Mouse (Mus musculus) lung, postnatal 4 days (tissue): ENCODE results near the gene Ptprk.

Experiments used
- DNase-seq, 2 experiments: peaks; one replicate each; pipeline ENCODE4 v3.0.0; 2021

Gene Ptprk

GRCm38 (mm10) chr10:28074653-28075451, at the start of gene Ptprk:
Gene Ptprk, plus strand, starts transcription at chr10:28074820.
- DNase-seq: peak; percentile 94 to 98

DNA sequence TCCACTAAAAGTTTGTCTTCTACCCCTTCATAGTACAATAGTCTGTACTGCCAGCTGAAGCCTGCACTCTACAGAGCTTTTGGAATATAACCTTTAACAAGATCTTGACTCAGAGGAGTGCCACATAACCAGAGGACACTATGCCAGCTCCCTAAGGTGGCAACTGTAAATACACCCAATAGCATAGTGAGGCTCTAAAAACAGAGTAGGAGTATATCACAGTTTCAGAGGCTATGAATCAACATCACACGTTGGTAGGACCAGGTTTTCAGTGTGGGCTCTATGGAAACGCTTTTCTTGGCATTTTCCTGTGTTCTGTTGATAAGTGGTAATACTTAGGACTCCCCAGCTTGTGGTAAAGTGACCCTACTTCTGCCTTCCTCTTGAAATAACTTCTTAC, 46.8 kb upstream of the Ptprk start:
- DNase-seq: no peak

- no peak for DNase-seq
These were observed 38.2 kb upstream of the Ptprk start for GRCm38 (mm10) chr10:28036456-28036855.

DNA sequence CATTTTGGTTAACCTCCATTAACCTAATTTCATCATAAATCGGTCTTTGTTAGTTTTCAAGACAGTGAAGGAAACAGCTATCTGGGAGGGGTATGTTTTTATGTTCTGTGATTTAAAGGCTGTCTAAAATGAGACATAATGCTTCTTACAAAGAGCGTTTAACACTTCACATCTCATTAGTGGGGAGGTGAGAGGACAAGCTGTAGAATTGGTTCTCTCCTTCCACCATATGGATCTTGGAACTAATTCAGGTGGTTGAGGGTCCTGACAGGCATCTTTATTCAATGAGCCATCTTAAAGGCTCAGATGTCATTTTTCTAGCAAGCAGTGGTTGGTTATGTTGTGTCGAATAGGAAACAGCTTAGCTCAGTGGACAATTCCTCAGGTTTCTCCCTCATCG, 19.9 kb upstream of the Ptprk start:
- DNase-seq: no peak

- DNase-seq: no peak
These were observed 15.4 kb upstream of the Ptprk start for GRCm38 (mm10) chr10:28059222-28059621.

DNA sequence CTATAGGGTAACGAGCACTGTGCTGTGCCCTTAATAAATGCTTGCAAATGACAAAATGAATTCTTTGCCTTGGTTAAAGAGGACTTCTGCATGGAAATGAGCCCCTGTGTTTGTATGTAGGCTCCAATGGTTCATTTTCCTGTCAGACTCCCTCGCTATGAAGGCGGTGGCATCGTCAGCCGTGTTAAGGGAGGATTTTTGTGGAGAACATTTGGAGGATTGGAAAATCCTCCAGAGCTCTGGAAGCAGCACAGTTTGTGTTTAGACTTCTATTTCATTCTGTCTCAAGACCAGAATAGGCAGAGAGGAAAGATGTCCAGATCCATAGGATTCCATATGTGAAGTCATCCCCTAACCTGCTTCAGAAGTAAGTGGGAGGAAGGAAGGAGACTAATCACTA, 6.6 kb upstream of the Ptprk start:
- no peak for DNase-seq

- DNase-seq: peak in 1 of 2 experiments; percentile 29
These were observed 498 bp upstream of the Ptprk start for GRCm38 (mm10) chr10:28073991-28074652.

- peak in 1 of 2 experiments; percentile 35 for DNase-seq
These were observed 943 bp downstream of the Ptprk start for GRCm38 (mm10) chr10:28075491-28076035.

DNA sequence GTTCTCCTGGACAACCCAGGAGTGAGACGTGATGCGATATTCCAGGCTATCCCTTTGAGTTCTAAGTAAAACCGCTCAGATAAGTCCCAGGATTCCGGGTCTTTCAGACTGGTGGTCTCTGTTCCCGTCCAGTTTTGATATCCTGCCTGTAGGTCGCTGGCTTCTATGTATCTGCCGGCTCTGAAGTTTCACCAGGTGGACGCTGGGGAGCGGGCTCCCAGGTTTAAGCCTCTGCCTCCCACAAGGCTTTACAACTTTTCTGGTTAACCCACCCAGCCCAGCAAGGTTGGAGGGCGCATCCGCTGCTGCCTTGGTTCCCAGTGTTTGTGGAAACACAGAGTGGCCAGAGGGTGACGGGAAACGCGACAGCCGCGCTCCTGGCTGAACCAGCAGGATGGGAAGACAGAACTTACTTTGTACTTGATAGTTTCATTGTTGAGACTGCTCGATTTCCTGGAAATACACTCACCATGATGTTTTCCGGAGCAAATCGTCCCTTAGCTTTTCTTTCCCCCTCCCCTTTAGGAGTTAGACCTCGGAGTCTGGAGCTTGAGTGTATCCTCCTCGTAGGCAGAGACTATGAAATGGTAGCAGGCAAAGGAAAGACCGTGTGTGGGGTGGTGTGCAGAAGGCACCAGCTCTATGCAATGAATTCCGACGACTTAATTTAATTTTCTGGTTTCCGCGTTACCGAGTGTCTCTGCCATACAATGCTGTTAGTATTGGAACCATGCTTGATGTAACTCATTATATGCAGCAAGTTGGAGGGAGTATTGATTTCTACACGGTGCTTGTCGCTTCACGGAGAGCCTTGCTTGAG, 1.6 kb downstream of the Ptprk start:
- DNase-seq: peak; percentile 60 to 74

- no peak for DNase-seq
These were observed 3.6 kb downstream of the Ptprk start for GRCm38 (mm10) chr10:28078270-28078669.

- DNase-seq: no peak
These were observed 6.6 kb downstream of the Ptprk start for GRCm38 (mm10) chr10:28081221-28081620.

DNA sequence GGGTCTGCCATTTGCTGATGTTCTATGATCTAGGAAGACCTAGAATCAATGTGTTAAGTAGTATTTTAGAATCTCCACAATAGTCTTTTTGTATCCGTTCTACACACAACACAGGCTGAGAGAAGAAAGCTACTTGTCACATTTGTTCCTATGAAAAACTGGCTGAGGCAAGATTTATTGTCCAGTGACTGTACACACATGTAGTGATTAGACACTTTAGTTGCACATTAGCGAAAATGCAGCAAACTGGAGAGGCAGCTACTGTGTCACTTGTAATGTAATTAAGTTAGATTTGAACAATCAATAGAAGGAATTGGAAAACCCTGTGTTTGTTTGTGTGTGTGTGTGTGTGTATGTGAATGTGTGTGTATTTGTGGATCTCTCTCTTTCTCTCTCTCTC, 8.6 kb downstream of the Ptprk start:
- no peak for DNase-seq

DNA sequence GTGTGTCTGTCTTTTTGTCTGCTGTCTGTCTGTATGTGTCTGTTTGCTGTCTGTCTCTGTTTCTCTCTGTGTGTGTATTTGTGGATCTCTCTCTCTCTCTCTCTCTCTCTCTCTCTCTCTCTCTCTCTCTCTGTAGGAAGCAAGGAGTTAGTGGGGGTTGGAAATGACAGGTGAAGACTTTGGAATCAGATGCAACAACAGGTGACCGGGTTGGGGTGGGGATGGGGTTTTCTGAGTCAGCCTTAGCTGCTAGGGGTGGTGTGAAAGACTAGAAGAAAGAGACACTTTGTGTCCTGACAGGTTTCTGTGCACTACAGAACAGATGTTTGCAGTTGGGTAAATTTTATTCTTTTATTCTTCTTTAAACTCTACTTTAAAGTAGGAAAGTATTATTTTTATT, 9.0 kb downstream of the Ptprk start:
- no peak for DNase-seq

- no peak for DNase-seq
These were observed 12.7 kb downstream of the Ptprk start for GRCm38 (mm10) chr10:28087341-28087740.

DNA sequence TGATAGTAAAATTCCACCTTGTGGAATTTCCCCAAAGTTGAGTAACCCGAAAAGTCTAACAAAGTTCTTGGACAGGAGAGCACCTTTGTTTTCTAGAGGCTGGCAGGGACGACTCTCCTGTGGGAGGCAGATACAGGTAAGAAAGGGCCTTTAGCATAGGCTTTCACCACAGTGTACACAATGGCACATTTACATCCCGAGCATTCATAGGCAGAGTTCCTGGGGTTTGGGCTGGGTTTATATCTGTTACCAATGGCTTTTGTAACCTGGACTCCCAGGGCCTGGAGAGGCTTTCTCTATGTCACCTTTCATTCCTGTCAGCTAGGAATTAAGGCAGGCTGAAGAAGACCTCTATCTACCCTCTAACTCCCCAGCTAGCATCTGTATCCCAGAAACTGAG, 13.1 kb downstream of the Ptprk start:
- DNase-seq: no peak

DNA sequence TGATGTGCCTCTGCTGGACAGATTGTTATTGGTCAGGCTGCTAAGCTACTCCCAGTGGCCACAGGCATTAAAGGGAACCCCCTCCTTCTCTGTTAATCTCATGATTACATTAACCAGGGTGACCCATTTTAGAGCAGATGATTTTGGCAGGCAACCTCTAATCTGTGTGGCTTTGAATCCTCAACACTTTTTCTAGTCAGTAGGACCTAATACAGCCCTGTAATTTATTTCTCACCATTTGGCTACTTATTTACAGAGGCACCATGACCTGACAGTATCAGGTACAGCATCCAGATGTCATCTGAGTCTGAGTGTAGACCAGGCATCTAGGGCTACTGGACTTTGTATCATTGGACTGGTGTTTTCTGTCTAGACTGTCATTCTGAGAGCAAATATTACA, 21.4 kb downstream of the Ptprk start:
- no peak for DNase-seq

GRCm38 (mm10) chr10:28097637-28098036, 23.0 kb downstream of the Ptprk start:
- peak; percentile 59 to 65 for DNase-seq

DNA sequence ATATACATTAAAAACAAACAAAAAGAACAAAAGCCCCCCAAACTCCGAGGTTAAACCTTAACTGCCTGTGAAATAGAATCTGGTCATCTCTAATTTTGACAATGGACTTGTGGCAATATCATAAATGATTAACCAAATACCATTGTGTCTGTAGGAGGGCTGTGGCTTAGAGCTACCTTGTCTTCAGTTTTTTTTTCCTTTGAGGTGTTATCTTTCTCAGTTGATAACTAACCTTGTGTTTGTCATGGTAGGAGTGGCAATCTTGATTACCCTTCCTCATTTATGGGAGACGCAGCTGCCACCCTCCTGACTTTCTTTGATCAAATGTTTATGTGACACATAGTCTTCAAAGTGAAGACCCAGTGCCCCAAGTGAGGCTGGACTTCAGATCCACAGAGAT, 24.3 kb downstream of the Ptprk start:
- DNase-seq: no peak

DNA sequence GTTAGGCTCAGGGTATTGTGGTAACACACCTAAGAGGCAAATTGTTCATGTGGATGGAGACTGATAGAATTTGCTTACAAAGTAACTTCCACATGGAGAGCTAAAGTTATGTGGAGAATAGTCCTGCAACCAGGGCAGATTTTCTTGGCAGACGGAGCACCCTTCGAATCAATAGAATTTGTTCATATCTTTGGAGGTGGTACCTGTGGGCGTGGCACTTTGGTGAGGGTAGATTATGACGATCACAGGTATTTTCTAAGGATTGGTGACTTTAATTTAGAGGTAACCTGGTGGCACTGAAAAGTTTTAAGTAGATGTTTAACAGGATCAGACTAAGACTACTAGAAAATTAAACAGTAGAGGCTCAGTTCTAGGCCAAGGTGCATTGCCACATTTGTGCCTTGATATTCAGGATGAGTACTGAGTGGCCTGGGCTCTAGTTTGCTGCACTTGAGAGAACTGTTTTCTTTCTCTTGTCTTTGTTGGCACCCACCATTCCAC, 28.8 kb downstream of the Ptprk start:
- no peak for DNase-seq

DNA sequence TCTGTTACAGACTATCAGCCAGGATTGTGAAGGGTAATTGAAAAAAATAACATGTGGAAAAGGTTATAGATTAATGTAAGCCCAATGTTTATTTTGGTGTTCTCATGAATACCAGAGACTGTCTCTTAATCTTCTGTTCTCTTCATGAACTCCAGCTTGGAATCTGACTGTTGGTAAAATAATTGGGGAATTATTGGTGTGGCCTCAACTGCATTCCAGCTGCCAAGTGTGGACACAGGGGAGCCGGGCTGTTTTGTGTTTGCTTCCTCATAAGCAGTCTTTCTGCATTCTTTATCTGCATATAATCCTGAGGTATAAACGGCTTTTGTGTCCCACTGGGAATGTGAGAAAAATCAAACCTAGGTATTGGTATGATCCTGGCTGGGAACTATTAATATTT, 29.3 kb downstream of the Ptprk start:
- DNase-seq: no peak

GRCm38 (mm10) chr10:28105247-28105646, 30.6 kb downstream of the Ptprk start:
- DNase-seq: no peak

- DNase-seq: no peak
These were observed 38.4 kb downstream of the Ptprk start for GRCm38 (mm10) chr10:28112826-28113589.
